Mouse (Mus musculus) hindbrain, embryonic 10.5 days (tissue): Measurements from ENCODE around the gene Qrfpr. TPM values are rescaled to one million over a fixed set of nuclear protein-coding genes. Genes with fewer than 3 reads are reported as not detected.

Source experiments
- DNase-seq: peaks from one replicate; pipeline ENCODE4 v3.0.0-alpha.2; 2017; ENCODE audit warnings: low spot score
- H3K27ac ChIP-seq: fragments of 300-500 bp; sonication (generic); 2 replicates; pipeline ENCODE4 v1.5.1; 2016; ENCODE audit warnings: mild to moderate bottlenecking, moderate library complexity
- H3K27me3 ChIP-seq: fragments of 300-500 bp; sonication (generic); 2 replicates; pipeline ENCODE4 v1.6.1; 2016; ENCODE audit warnings: mild to moderate bottlenecking; ENCODE audit not compliant: poor library complexity, insufficient read depth, severe bottlenecking
- H3K36me3 ChIP-seq: fragments of 300-500 bp; sonication (generic); 2 replicates; pipeline ENCODE4 v1.6.1; 2016; ENCODE audit warnings: mild to moderate bottlenecking, moderate library complexity
- H3K4me1 ChIP-seq: fragments of 300-500 bp; sonication (generic); replicated peaks from 2 replicates; pipeline ENCODE4 v1.6.1; 2016; ENCODE audit warnings: mild to moderate bottlenecking
- H3K4me3 ChIP-seq: fragments of 300-500 bp; sonication (generic); 2 replicates; pipeline ENCODE4 v1.5.1; 2016; ENCODE audit warnings: mild to moderate bottlenecking, moderate library complexity
- H3K9me3 ChIP-seq: fragments of 300-500 bp; sonication (generic); 2 replicates; pipeline ENCODE4 v1.6.1; 2016; ENCODE audit warnings: mild to moderate bottlenecking, moderate library complexity
- WGBS: fragments of 180-500 bp; shearing (Covaris S2); methylation state at CpG from one replicate; pipeline ENCODE4 v1.1.7; 2016; 5-methylcytosine and 5-hydroxymethylcytosine counted together
- polyA plus RNA-seq: library from polyadenylated mRNA; unstranded; fragments of >200 nt; fragmentation: Nextera tagmentation; extraction: Ambion mirVana; gene quantifications from 2 replicates; pipeline ENCODE4 v1.2.1, GENCODE M21; 2016

The Qrfpr gene
- polyA plus RNA-seq, 1 experiment from 2014 or later, result not detected

GRCm38 (mm10) chr3:36137560-36137959 lies 84.6 kb downstream of the Qrfpr start:
- Histone ChIP-seq H3K36me3 (no peaks in the 10 kb centered on the region), H3K27me3 (no peaks in the 10 kb centered on the region), H3K27ac (no peak overlapping the region), H3K4me1 (no peaks in the 10 kb centered on the region), H3K4me3 (no peak overlapping the region), H3K9me3 (0 out of 2 replicates have a peak, but pooled peaks cover 5% of the 10 kb centered on the region)
- 50% methylated on average over 2 of the region's 2 CpGs for WGBS
- DNase-seq, result no peak

- no peak overlapping the region for H3K27ac ChIP-seq
- H3K9me3 ChIP-seq, result 0 out of 2 replicates have a peak, but pooled peaks cover 2% of the 10 kb centered on the region
Observed at GRCm38 (mm10) chr3:36136152-36136551, 86.0 kb downstream of the Qrfpr start.

More at GRCm38 (mm10) chr3:36136152-36136551, 86.0 kb downstream of the Qrfpr start:
- Histone ChIP-seq H3K4me3 (no peak overlapping the region), H3K27me3 (no peaks in the 10 kb centered on the region), H3K4me1 (no peaks in the 10 kb centered on the region), H3K36me3 (no peaks in the 10 kb centered on the region)
- no peak for DNase-seq

Other genes starting within 250 kb of the Qrfpr start
- 29.9 and 35.4 TPM in 2 replicates for gene Mccc1, start 221.6 kb downstream of the Qrfpr start, polyA plus RNA-seq
- gene Ccdc144b, start 168.8 kb downstream of the Qrfpr start, polyA plus RNA-seq, result not detected in 2 replicates
- 84.5 and 93.6 TPM in 2 replicates for gene Acad9, start 156.3 kb downstream of the Qrfpr start, polyA plus RNA-seq
- 7.1 and 7.5 TPM in 2 replicates for gene D3Ertd254e, start 71.3 kb downstream of the Qrfpr start, polyA plus RNA-seq